Mouse (Mus musculus) ES-E14 (cell line): ENCODE measurements around the gene Cfl1. TPM values are rescaled to one million over a fixed set of nuclear protein-coding genes. Genes with fewer than 3 reads are reported as not detected.

Experiments
- DNase-seq: peaks from one replicate; pipeline ENCODE4 v3.0.0-alpha.2; 2013; ENCODE audit warnings: low read depth, low spot score
- H3K27ac ChIP-seq: 2 replicates; pipeline ENCODE4 v1.5.1; 2012; ENCODE audit warnings: low read depth, mild to moderate bottlenecking, low read length, moderate library complexity, mixed read lengths; ENCODE audit not compliant: poor library complexity, insufficient read depth, severe bottlenecking
- H3K36me3 ChIP-seq: 2 replicates; pipeline ENCODE4 v1.6.1; 2012; ENCODE audit warnings: mild to moderate bottlenecking, low read length, moderate library complexity, mixed read lengths; ENCODE audit not compliant: control insufficient read depth, poor library complexity, insufficient read depth, severe bottlenecking
- H3K4me1 ChIP-seq, 2 experiments: fragments of 150-350 bp in 1 of 2; sonication (generic) in 1 of 2; 2 replicates each; pipeline ENCODE4 v1.6.1; 2012; ENCODE audit warnings: low read length in 2 of 2, mild to moderate bottlenecking in 1 of 2, mixed read lengths in 1 of 2; ENCODE audit not compliant: control insufficient read depth in 2 of 2, insufficient read depth in 2 of 2, poor library complexity in 1 of 2
- H3K4me3 ChIP-seq, 2 experiments: fragments of 150-350 bp in 1 of 2; sonication (generic) in 1 of 2; 2 replicates each; pipeline ENCODE4 v1.5.1; 2012; ENCODE audit warnings: low read length in 2 of 2, low read depth in 1 of 2, mild to moderate bottlenecking in 1 of 2, mixed read lengths in 1 of 2; ENCODE audit not compliant: insufficient read depth in 1 of 2, poor library complexity in 1 of 2, severe bottlenecking in 1 of 2
- H3K9ac ChIP-seq: 2 replicates; pipeline ENCODE4 v1.6.1; 2012; ENCODE audit warnings: low read depth, mild to moderate bottlenecking, low read length, mixed read lengths; ENCODE audit not compliant: poor library complexity, insufficient read depth, severe bottlenecking
- H3K9me3 ChIP-seq: fragments of 150-350 bp; sonication (generic); 2 replicates; pipeline ENCODE4 v1.6.1; 2012; ENCODE audit warnings: low read depth, mild to moderate bottlenecking, low read length; ENCODE audit not compliant: control insufficient read depth, insufficient read depth
- CHD2 ChIP-seq: IDR thresholded peaks from 2 replicates; pipeline ENCODE4 v1.6.1; 2014; ENCODE audit warnings: mild to moderate bottlenecking, low read depth, low read length, inconsistent platforms
- HCFC1 ChIP-seq: IDR thresholded peaks from 2 replicates; pipeline ENCODE4 v1.6.1; 2012; ENCODE audit warnings: low read length, inconsistent platforms, borderline replicate concordance; ENCODE audit not compliant: insufficient read depth
- MAFK ChIP-seq: IDR thresholded peaks from 2 replicates; pipeline ENCODE4 v1.6.1; 2014; ENCODE audit warnings: mild to moderate bottlenecking, low read depth, low read length, inconsistent platforms; ENCODE audit not compliant: insufficient read depth
- ZC3H11A ChIP-seq: IDR thresholded peaks from 2 replicates; pipeline ENCODE4 v1.6.1; 2012; ENCODE audit warnings: low read depth, mild to moderate bottlenecking, inconsistent platforms, low read length, borderline replicate concordance
- ZNF384 ChIP-seq: IDR thresholded peaks from 2 replicates; pipeline ENCODE4 v1.6.1; 2012; ENCODE audit warnings: low read depth, low read length, inconsistent platforms
- in situ Hi-C, 2 experiments: fragments of 600-800 bp; cut with MboI; formaldehyde crosslinking; loops; one replicate each; pipeline ENCODE4 v1.15.1; 2025; ENCODE audit warnings: low sequenced_read_pairs in 2 of 2, inconsistent platforms in 1 of 2; ENCODE audit not compliant: unreplicated experiment in 2 of 2
- total RNA-seq: library from RNA; depleted of rRNA; stranded (reverse); fragments of 300-350 nt; gene quantifications from 2 replicates; pipeline ENCODE4 v1.2.3, GENCODE M21; 2012

Gene Cfl1
- total RNA-seq, 1 experiment = 955 TPM

DNA sequence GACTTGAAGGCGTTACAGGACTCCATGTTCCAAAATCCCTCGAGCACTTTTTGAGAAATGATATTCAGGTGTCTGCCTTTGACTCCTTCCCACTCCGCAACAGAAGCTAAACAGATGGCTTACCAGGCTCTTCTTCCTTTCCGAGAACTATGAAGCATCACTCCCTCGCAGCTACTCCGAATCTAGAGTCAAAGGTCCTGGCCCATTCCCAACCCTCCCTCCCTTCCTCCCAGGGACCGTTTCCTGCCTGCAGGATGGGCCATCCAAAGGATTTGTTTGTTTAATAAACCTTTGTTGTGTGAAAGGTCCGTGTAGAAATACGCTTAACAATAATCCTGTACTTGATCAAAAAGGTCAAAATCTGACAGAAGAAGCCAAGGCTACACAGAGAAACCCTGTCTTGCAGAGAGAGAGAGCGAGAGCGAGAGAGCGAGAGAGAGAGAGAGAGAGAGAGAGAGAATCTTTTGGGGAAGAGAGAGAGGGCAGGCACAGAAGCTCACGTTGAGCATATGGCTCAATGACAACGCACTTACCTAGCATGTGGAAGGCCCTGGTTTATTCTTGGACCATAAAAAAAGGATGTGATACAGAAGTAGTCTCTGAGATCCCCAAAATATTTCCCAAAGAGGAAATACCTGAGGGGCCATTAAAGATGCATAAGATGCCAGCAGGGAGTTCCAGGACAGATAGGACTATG, 32.4 kb upstream of the Cfl1 start, which contains the start of gene Ccdc85b:
Ccdc85b (minus strand) TSS at position 149 of the 697 bp plus-strand sequence.
- H3K4me3 ChIP-seq = peak within 1 kb of the TSS; percentile 77 to 96
- DNase-seq = no peak
- H3K4me1 ChIP-seq = peaks cover 2 to 9% of the 10 kb centered on the region in 2 experiments; a peak in 3 of 4 replicates
- H3K9ac ChIP-seq = peak within 1 kb of the TSS; percentile 81
- in situ Hi-C loops = no loop called here
- H3K27ac ChIP-seq = no peak within 1 kb of the TSS
- no peaks in the 10 kb centered on the region for H3K9me3 ChIP-seq
- TF ChIP-seq MAFK (no peak), ZC3H11A (no peak), CHD2 (no peak), HCFC1 (no peak), ZNF384 (no peak)
- H3K36me3 ChIP-seq = peaks cover 11% of the 10 kb centered on the region; the same call in 1 of the 2 replicates

DNA sequence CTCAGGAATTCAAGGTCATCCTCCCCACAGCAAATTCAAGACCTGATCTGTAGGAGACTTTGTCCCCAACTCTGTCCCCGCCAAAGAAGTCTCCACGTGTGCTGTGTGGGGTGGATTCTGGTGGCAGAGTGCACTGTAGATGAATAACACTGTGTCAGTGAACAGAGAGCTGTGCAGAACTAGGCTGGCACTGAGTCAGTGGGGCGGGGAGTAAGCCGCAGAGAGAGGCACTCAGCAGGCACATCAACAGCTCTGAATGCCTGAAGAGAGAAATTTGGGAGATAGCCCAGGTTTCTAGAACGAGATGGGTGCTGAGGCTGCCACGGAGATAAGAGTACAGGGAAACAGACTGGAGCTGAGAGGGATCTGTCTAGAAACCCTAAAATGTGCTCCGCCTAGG, 31.2 kb upstream of the Cfl1 start:
- H3K9me3 ChIP-seq = no peaks in the 10 kb centered on the region
- peaks cover 2 to 13% of the 10 kb centered on the region in 2 experiments; a peak in 3 of 4 replicates for H3K4me1 ChIP-seq
- in situ Hi-C loops = no loop called here
- no peak for DNase-seq
- no peak overlapping the region for H3K27ac ChIP-seq
- peaks cover 16% of the 10 kb centered on the region; the same call in 1 of the 2 replicates for H3K36me3 ChIP-seq
- no peak overlapping the region; the same call in 1 of the 2 replicates for H3K9ac ChIP-seq
- no peak overlapping the region for H3K4me3 ChIP-seq
- no peak for TF ChIP-seq HCFC1
- no peak for TF ChIP-seq ZC3H11A
- no peak for TF ChIP-seq CHD2
- no peak for TF ChIP-seq ZNF384
- no peak for TF ChIP-seq MAFK

DNA sequence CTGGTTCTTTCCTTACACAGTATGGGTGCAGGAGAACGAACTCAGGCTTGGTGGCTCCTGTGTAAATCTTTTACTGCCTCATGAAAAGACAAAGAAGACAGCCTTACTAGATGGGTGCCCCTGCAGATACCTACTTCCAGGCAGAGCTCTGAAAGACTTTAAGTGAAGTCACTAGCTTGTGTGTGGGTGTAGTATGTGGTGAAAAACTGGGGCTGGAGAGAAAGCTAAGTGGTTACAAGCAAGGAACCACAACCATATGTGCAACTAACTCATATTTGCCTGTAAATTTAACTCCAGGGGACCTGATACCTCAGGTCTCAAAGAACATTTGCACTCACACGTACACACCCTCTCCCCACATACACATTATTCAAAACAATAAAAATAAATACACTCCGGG, 30.4 kb upstream of the Cfl1 start:
- in situ Hi-C loops = no loop called here

DNA sequence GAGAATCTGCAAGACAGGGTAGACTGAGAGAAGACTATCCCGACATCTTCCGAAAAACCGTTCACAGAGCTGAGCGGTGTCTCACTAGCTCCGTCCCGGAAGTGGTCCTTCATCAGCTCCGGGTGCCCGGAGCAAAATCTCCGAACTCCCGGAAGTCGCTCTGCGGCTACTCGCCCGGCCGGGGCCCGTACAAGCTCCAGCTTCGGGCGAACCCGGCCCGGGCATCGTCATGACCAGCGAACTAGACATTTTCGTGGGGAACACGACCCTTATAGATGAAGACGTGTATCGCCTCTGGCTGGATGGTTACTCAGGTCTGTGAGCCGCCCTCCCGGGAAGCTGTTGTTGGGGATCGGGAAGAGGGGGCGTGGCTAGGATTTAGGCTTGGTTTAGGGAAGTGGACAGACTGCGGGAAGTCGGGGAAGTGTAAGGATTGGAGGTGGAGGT, 29.8 kb upstream of the Cfl1 start, which contains the start of gene Fibp:
Fibp (plus strand) TSS at position 151 of the 447 bp plus-strand sequence.
- peak; percentile 35; the same call in 1 of the 2 replicates for TF ChIP-seq CHD2
- TF ChIP-seq MAFK = no peak
- TF ChIP-seq HCFC1 = peak; percentile 76; the same call in 1 of the 2 replicates
- TF ChIP-seq ZNF384 = no peak
- Histone ChIP-seq H3K27ac (no peak within 1 kb of the TSS), H3K4me3 (peak within 1 kb of the TSS; percentile 92 to 99), H3K4me1 (peaks cover 6 to 11% of the 10 kb centered on the region in 2 experiments; a peak in 2 of 4 replicates), H3K9ac (peak within 1 kb of the TSS; percentile 94), H3K36me3 (peaks cover 19% of the 10 kb centered on the region), H3K9me3 (no peaks in the 10 kb centered on the region)
- peak; percentile 68 for DNase-seq
- in situ Hi-C loops = no loop called here

More for the DNA sequence above, 30.4 kb upstream of the Cfl1 start:
- Histone ChIP-seq H3K27ac (no peak overlapping the region), H3K9ac (no peak overlapping the region; the same call in 1 of the 2 replicates), H3K9me3 (no peaks in the 10 kb centered on the region), H3K4me3 (peak overlapping the region; percentile 92 to 99), H3K36me3 (peaks cover 13% of the 10 kb centered on the region; the same call in 1 of the 2 replicates), H3K4me1 (peaks cover 6 to 15% of the 10 kb centered on the region in 2 experiments; a peak in 3 of 4 replicates)
- no peak for DNase-seq
- TF ChIP-seq CHD2 (no peak), ZC3H11A (no peak), HCFC1 (no peak), ZNF384 (no peak), MAFK (no peak)
